Mouse (Mus musculus) urinary bladder, adult 2 months (tissue): ENCODE data around the gene Usp20. TPM values are rescaled to one million over a fixed set of nuclear protein-coding genes. Genes with fewer than 3 reads are reported as not detected.

Experiments
- DNase-seq: peaks from one replicate; pipeline ENCODE4 v3.0.0; 2022; ENCODE audit warnings: low spot score
- polyA plus RNA-seq: library from polyadenylated mRNA; depleted of rRNA; stranded (reverse); fragments of >200 nt; gene quantifications from 2 replicates; pipeline ENCODE4 v1.2.3, GENCODE M21; 2012

Gene Usp20
- polyA plus RNA-seq, 1 experiment: 13.5 TPM

DNA sequence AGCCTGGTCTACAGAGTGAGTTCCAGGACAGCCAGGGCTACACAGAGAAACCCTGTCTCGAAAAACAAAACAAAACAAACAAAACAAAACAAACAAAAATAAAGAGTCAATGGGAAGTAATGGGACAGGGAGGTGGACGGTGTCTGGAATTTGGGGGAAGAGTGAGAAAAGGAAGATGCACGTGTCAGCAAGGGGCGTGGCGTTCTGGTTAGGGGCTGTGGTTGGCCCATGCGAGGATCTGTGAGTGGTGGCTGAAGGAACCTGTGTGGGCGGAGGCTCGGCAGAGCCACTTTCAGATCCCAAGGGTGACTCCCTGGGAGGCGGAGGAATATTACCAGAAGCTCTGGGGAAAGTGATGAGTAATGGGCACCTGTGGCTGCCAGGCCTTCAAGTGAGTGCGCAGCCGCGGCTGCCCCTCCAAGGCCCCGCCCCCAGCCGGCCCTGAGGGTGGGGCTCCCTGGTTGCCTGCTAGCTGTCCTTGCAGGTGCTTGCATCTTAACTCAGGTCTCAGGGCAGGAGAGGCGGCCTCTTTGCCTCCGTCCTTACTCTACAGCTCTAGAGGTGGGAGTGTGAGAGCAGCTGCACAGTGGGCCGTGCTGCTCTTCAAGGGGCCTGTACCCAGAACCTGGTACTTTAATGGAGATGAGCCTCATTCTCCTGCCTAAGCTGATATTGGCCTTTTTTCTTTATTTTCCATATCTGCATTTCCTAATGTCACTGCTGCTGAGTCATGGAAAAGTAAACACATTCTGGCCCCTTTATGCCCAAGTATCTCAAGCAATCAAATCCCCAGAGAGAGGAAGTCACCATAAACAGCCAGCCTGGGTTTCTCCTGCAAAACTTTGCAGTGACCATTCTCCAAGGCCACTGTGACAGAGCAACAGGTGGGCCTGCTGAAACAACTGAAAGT is 3.3 kb downstream of the Usp20 start:
- peak; percentile 56 for DNase-seq

DNA sequence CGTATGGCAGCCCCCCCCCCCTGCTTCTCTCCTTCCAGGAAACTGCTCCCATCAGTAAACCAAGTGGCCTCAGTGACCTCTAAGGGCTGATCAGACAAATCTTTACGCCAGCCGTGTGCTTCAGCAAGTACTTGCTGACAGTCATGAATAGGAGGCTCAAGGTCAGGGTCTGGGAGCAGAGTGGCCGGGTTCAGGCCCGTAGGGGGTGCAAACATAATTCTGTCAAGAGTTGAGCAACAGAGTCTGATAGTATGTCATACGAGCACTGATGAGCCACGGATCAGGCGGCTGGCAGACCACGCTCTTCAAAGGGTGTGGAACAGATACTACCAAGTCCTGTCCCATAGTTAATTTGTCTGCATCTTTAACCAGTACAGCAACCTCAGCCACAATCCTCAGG is 8.1 kb downstream of the Usp20 start:
- DNase-seq: no peak

DNA sequence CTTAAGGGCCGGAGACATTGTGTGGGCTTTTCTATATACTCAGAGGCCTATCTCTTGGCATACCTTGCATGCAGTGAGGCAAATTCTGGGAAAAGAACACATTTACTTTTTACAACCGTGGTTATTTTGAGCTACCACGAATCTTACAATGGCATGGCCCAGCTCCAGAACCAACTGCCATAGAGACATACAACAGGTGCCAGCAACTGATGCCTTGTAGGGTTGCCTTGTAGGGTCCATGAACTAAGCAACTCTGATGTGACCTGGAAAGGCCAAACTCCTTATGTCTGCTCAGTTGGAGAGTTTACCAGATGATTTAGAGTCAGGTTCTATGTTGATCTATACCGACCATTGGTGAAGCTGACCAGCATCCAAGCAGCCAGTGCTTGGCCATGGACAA is 12.8 kb downstream of the Usp20 start:
- no peak for DNase-seq

GRCm38 (mm10) chr2:30995432-30995996 is 13.4 kb downstream of the Usp20 start:
- no peak for DNase-seq

GRCm38 (mm10) chr2:30998443-30999260 is 16.6 kb downstream of the Usp20 start:
- no peak for DNase-seq

DNA sequence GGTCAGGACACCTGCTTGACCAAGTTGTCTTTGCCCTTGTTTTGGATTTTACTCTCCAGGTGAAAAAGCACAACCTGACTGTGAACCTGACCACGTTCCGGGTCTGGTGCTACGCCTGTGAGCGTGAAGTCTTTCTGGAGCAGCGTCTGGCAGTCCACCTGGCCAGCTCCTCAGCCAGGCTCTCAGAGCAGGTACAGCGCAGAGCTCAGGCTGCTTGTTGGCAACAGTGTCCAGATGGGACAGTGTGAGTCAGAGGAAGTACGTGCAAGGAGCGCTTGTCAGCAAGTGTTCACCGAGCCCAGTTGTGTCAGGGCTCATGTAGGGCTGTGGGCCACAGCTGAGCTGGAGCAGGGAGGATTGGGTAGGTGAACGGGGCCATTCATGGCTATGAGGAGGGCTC is 20.8 kb downstream of the Usp20 start:
- DNase-seq: no peak

DNA sequence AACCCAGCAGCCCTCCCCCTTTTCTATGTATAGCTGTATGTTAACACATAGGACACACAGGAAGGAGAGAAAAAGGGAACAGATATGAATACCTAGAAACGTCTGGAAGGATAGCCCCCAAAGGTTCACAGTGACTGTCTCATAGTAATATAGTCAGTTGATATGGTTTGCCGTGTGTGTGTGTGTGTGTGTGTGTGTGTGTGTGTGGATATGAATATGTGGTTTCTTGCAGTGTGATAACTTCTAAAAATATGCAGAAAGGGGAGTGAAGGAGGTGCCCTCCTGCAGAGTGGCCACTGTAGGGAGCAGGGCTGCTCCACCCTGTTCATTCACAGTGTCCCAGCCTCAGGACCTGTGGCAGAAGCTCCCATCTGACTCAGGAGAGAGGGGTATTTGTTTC is 23.4 kb downstream of the Usp20 start:
- DNase-seq: no peak

GRCm38 (mm10) chr2:31006434-31006833 is 24.4 kb downstream of the Usp20 start:
- DNase-seq: no peak

DNA sequence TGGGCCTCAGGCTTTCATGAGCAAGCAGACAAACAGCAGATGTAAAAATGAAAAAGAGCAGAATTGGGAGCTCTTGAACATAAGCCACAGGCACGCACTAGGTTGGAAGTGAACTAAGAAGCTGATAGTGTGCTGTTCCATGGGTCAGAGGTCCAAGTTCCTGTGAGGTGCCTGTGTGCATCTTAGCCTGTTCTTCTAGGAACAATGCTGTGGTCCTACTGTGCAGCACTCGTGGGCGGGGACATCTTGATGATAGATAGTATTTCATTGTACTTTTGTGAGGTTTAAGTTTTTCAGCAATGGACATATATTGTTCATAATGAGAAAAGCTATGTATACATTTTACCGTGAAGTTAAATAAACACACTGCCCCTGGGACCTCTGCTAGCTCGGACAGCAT is 25.1 kb downstream of the Usp20 start:
- DNase-seq: no peak

DNA sequence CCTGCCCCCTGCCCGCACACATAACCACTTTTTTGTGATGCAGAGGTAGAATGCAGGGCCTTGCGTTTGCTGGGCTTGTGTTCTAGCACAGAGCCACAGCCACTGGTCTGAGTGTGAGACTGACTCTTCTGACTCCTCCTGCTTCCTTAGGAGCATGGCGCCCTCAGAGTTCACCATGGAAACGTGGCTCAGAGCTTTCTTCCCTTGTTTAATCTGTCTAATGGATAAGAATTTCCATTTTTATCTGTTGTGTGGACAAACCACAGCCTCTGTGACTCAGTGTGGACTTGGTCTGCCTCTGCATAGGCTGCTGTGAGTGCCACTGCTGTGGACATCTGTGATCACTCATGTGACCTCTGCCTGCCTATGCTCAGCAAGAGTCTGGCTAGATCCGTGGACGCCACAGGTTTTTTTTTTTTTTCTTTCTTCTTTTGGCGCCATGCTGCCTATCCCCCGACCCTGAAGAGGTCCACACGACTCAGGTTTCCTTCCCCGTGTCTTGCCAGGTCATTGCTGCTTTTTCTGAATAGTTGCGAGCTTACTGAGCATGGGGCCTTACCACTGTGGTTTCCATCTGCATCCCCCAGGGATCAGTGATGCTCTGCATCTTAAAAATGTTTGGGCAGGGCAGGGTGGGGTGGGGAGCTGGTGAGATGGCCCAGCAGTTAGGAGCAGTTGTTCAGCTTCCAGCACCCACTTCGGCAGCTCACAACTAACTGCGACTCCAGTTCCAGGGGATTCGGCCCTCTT is 31.5 kb downstream of the Usp20 start:
- DNase-seq: no peak

DNA sequence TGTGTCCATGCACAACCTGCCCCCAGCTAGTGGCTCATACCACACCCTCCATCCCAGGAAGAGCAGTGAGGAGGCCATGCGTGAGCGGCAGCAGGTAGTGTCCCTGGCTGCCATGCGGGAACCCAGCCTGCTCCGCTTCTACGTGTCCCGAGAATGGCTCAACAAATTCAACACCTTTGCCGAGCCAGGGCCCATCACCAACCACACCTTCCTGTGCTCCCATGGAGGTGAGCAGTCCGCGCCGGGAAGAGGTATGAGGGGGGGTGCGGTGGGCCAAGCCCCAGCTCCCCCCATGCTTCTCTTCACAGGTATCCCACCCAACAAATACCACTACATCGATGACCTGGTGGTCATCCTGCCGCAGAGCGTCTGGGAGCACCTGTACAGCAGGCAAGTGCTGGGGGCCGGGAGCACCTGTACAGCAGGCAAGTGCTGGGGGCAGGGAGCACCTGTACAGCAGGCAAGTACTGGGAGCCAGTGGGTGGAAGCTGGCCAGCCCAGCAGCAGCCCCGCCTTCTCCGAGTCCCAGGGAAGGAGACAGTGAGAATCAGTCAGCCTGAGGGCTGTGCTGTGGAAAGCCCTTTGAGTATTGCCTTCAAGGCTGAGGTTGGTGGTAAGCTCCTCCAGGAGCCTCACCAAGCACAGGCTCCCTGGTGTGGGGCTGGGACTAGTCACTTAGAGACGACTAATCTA is 35.7 kb downstream of the Usp20 start:
- DNase-seq: no peak

DNA sequence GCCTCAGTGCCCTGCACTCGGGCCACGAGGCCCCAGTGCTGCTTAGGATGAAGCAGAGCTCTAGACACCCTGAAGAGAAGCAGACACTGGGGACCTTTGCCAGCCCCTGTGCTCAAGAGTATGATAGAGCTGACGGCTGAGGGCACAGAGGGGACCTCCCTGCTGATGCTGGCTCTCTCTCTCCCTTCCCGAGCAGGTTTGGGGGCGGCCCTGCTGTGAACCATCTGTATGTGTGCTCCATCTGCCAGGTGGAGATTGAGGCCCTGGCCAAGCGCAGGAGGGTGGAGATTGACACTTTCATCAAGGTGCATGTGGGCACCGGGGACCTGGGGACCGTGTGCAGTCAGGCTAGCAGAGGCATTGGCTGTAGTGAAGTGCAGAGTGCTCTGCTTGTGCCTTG is 36.4 kb downstream of the Usp20 start:
- no peak for DNase-seq

DNA sequence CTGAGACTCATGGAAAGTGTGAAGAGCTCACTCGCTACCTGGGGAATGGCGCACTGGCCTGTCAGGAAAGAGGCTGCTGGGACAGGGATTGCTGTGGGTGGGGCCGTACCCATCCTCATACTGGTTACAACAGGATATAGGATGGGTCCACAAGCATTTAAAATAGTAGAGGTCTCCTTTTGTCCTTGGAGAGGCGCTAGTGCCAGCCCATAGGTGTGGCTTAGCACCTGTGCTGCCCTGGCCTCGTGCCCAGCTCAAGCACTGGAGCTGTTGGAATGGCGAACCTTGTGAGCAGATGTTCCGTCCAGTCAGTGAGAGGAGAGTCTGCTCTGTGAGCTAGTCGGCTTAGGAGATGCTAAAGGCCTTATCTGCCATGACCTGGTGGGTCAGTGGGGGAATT is 36.9 kb downstream of the Usp20 start:
- DNase-seq: no peak

DNA sequence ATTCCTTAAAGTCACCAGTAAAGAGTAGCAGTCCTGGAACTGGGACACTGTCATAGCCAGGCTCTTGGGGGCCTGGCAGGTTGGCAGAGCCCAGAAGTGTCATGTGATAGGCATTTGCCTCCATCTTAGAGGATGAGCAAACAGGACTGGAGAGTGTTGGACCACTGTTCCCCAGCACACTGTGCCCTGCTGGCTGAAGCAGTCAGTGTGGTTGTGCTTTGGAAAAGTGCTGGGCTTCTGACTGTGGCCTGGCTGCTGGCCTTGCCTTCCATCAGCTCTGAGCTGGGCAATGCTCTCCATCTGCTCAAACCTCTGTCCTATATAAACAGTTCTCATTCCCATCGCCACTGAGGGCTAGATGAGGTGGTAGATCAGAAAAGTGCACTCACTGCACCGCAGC is 38.1 kb downstream of the Usp20 start:
- no peak for DNase-seq

DNA sequence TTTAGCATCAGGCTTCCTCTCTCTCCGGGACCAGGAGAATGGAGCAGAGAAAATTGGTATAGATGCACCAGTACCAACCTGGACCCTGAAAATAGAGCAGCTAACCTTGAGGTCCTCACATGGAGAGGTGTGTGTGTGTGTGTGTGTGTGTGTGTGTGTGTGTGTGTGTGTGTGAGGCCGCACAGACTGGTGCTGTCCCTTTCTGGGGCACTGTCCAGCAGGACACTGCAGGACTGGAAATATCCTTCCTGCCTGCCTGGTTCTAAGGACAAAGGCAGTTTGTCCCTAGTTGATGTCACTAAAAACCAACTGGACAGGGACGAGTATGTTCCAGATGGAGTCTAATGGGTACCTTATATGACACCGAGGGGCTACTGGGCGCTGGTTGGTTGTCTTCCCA is 41.9 kb downstream of the Usp20 start:
- DNase-seq: no peak

GRCm38 (mm10) chr2:31024618-31025370 is 42.7 kb downstream of the Usp20 start:
- DNase-seq: no peak

DNA sequence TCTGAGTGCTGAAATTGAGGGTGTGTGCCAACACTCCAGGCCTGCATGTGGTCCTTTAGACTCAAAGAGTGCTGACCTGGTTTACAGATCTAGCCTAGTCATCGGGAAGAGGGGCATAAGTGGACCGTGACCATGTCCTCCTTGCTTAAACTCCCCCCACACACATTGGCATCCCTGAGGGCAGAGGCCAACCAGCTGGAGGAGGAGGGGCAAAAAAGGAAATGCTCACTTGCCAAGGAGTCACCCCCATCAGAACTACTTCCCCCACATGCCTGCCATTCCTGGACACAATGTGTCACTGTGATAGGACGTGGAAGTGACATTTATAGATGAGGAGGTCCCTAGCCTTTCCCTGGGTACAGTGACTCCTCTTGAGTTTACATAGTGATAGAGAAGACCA is 43.4 kb downstream of the Usp20 start:
- no peak for DNase-seq

- DNase-seq: no peak
These were observed 44.6 kb downstream of the Usp20 start for GRCm38 (mm10) chr2:31026642-31027041.

GRCm38 (mm10) chr2:31031972-31032371 is 49.9 kb downstream of the Usp20 start:
- no peak for DNase-seq

GRCm38 (mm10) chr2:31036811-31037210 is 54.7 kb downstream of the Usp20 start:
- no peak for DNase-seq

DNA sequence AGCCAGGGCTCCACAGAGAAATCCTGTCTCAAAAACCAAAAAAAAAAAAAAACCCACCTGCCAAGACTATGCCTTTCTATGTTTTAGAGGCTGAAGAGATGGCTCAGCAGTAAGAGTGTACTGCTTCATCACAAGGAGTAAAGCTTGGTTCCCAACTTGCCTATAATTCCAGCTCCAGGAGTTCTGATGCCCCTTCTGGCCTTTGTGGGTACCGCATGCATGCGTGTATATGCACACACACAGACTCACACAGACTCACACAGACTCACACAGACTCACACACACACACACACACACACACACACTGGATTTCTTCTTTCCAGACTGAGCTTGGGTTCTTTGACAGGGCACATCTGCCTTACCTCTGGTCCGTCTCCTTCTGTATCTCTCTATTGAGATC is 58.0 kb downstream of the Usp20 start:
- DNase-seq: no peak
